Mouse (Mus musculus) thymus, postnatal 0 days (tissue): Measurements from ENCODE around the gene Micu1. TPM values are rescaled to one million over a fixed set of nuclear protein-coding genes. Genes with fewer than 3 reads are reported as not detected.

Experiments
- DNase-seq: peaks from one replicate; pipeline ENCODE4 v3.0.0-alpha.2; 2015; ENCODE audit warnings: low spot score
- polyA plus RNA-seq: library from polyadenylated mRNA; unstranded; fragments of >200 nt; fragmentation: Nextera tagmentation; extraction: Ambion mirVana; gene quantifications from 2 replicates; pipeline ENCODE4 v1.2.1, GENCODE M21; 2015

Micu1 gene
- polyA plus RNA-seq, 1 experiment from 2014 or later = 56.0 TPM

DNA sequence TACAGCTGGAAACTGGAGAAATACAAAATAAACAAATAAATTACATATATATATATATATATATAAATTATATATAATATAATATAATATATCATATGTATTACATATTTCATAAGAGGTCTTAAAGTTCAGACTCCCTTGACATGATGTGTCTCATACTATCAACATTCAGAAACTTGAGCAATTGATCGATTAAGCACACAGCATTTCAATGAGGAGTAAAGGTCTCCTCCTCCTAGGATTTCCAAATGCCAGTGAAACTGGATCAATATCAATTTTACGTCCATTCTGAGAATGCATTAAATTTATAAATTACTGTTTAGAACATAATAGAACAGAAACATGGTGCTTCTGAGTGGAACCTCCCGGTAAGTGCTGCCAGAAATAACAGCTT, 71.9 kb downstream of the Micu1 start:
- DNase-seq = no peak

DNA sequence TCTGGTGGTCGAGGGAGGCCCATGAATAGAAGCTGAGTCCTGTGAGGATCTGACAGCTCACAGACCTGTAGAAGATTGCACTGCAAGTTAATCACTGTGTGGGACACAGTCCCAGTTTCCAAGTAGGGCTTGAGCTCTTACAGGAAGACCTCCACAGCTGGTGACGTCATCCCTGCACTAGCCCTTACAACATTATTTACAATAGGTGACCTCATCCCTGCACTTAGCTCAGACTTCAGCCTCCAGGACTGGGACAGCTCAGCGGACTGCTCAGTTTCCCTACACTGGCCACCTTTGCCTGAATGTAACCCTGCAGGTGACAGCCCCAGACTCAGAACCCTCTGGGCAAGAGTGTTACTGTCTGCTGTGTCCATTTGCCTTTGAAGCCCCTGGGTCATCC, 75.0 kb downstream of the Micu1 start:
- no peak for DNase-seq

DNA sequence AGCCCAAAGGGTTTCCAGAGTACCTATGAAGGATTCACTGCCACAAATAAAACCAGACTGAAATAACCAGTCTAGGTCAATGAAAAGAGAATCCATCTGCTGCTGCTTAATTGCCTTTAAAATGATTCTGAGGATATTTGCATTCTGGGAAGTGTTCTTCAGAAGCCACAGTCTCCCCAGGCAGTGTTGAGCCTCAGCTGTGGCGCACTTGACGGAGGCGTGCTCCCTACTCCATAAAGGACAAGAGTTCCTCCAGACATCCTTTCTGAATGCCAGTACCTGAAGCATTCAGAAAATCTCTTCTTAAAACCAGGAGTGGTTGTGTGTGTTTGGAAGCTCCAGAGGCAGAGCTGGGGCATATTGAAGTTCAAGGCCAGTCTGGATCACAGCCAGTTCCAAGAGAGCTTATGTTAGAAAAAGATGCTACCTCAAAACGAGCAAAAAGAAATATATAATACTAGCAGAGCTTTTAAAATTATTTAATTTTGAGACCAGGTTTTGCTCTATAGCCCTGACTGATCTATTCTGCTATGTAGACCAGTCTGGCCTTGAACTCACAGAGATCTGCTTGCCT, 75.9 kb downstream of the Micu1 start:
- no peak for DNase-seq

- no peak for DNase-seq
Observed at GRCm38 (mm10) chr10:59780698-59781097, 78.4 kb downstream of the Micu1 start.

GRCm38 (mm10) chr10:59781205-59781931, 79.1 kb downstream of the Micu1 start:
- DNase-seq = no peak

GRCm38 (mm10) chr10:59784731-59785685, 82.7 kb downstream of the Micu1 start:
- no peak for DNase-seq

DNA sequence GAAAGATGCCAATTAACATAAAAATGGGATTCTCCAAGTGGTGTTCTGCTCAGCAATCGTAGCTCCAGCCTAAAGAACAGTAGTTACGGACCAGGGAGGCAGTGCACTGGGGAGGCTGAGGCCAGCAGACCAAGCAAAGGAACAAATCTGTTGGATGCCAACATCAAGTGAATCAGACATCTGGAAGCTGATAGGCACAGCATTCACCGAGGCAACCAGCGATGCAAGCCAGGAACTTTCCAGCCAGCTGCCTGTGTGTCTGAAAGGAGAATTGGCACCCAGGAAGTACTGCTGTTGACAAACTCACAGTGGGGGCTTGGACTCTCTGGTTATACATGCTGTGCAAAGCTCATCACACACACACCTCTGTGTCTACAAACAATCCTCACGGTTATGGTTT, 84.0 kb downstream of the Micu1 start:
- DNase-seq = no peak

DNA sequence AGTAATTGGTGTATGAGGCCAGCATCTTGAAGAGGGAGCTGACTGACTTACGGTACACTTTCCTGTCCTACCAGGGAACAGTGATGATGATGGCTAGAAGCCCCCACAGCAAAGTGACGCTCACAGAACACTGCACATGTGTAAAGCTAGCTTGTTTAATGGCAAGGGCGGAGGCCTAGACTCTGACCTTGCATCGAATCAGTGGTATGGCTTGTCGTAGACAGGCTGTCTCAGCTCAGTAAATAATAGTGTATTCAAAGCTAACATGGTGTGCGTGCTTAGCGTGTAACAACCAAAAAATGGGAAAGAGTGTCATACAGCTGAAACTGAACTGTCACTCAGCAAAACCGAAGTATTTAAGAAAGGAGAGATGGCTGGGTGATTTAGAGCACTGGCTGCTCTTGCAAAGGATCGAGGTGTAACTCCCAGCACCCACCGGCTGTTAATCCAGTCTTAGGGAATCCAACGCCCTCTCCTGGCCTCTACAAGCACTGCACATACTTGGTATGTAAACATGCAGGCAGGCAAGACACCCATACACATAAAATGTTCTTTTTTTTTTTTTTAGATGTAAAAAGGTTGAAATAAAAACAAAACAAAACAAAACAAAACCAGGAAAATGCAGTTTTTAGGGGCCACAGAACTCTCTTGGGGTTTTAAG, 85.0 kb downstream of the Micu1 start:
- no peak for DNase-seq

GRCm38 (mm10) chr10:59787870-59788269, 85.6 kb downstream of the Micu1 start:
- DNase-seq = no peak

DNA sequence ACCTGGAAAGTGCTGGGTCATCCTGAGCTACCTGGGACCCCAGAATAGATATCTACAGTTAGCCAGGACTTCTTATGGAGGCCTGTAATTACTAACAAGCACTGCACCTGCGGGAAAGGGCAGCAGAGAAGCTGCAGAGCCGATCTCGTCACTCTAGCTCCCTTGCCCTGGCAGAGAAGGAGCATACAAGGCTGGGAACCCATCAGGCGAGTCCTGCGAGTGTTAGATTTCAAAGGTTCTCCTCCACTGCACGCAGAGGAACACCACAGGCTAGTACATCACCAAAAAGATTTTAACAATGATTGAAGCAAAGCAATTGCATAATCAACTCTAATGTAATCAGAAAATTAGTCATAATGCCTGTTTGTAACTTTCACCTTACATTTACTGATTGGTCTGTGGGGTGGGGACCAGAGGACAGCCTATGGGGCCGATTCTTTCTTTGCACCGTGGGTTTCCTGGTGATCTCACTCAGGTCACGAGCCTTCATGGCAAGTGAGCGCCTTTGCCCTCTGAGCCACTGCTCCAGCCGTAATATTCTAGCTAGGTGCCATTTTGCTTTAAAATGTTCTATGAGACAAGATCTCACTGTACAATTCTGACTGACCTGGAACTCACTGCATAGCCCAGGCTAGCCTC, 88.1 kb downstream of the Micu1 start:
- no peak for DNase-seq

- DNase-seq = no peak
Observed at GRCm38 (mm10) chr10:59791896-59792295, 89.6 kb downstream of the Micu1 start.

- peak; percentile 89 for DNase-seq
Observed at GRCm38 (mm10) chr10:59792575-59793176, 90.4 kb downstream of the Micu1 start.

DNA sequence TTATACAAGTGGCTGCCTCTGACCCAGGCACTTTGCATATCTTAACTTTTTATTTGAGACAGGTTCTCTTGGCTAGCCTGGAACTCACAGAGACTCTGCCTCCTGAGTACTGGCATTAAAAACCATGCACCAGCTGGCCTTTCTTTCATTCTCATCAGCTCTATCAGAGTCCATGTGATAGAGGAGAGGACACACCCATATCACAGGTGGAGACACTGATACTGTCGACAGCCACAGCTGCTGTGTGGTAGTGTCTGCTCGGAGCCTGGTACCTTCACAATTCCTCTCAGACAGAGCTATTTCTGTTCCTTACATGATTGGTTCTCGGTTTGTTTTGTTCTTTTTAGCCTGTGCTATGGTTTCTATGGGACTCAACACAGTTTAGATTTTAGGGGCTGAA, 91.2 kb downstream of the Micu1 start:
- DNase-seq = peak; percentile 51

GRCm38 (mm10) chr10:59795085-59795484, 92.8 kb downstream of the Micu1 start:
- DNase-seq = no peak

GRCm38 (mm10) chr10:59795902-59796301, 93.6 kb downstream of the Micu1 start:
- DNase-seq = no peak

DNA sequence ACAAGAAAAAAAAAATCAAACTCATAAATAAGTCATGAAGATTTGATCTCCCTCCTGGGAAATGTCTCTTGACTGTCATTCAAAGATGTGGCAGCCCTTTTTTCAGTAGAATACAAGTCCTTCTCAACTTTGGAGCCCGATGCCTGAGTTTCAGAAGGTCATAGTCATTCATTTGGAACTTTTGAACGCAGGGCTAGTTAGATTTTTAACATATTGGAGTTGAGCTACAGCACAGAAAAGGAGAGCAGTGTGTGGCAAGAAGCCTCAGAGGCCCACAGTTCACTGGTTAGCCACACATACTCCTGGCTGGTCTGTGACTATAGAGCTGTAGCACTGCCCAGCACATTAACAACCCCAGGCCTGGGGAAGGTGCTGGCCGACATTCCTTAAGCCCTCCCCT, 96.1 kb downstream of the Micu1 start:
- no peak for DNase-seq

GRCm38 (mm10) chr10:59799303-59800044, 97.2 kb downstream of the Micu1 start:
- DNase-seq = no peak

DNA sequence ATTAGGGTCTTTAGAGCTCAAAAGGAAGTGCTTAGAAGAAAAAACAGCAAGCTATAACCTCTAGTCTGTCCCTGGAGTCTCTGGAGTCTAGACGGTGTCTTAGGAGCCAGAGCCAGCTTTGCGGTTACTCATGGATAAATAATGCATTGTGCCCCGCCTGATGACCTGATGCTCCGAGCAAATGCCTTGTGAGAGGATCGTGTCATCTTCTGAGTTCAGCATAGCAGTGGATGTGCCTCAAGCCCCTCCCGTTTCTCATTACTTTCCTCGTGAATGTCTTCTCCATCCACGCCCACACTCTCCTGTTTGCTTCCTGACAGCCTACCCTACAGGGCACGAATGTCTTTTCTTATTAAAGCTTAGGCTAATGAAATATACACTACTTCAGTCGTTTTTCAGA, 97.9 kb downstream of the Micu1 start:
- DNase-seq = no peak

DNA sequence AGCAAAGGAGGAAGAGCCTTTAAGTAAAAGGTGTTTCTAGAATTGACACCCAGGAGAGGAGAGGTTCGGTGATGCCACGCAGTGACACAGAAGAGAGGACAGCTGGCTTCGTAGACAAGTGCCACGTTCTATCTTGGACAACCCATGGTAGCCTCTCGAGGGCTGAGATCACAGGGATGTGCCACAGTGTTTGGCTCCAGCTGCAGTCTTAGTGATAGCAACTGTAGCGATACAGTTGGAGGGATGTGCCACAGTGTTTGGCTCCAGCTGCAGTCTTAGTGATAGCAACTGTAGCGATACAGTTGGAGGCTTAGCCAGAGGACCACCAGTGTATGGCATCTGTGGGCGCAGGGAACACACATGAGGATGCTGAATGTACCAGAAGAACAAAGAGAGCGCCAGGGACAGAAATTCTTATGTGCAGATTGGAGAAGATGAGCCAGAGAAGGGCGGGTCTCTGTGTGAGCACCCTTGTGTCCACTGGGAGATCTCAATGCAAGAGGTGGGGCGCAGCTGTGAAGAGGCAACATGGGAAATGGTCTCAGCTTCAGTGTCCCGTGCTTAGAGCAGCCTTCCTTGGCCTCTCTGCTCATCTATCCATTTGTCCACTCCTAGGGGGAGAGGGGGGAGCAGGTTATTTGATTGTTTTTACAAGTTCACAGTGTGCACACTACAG, 98.7 kb downstream of the Micu1 start:
- no peak for DNase-seq
